Mouse (Mus musculus): ENCODE measurements at regions not wholly inside any gene's neighbourhood (a gene's known extent, or its start where the extent isn't known, plus 50 kb on each side); places are given as distances from the start of the nearest gene placed in this dataset.
A peak's percentile ranks its signal among the peaks of the same experiment; 100 is the strongest.
"Not testable (repeated sequence)": the region's sequence is repeated elsewhere in the genome, so short reads cannot be mapped to it uniquely, and the experiment has no call there.

- ATAC-seq (replicated peaks; ENCODE audit: low FRiP score), result no peak
- no peaks in the 10 kb centered on the region for H3K27me3 ChIP-seq
- H3K4me1 ChIP-seq, result no peaks in the 10 kb centered on the region
- H3K4me3 ChIP-seq (replicated peaks), result no peak overlapping the region
- no peaks in the 10 kb centered on the region for H3K9me3 ChIP-seq (replicated peaks)
- no peak overlapping the region for H3K9ac ChIP-seq
- H3K4me2 ChIP-seq, result no peak overlapping the region
- H3K36me3 ChIP-seq, result no peaks in the 10 kb centered on the region
- H3K27ac ChIP-seq, result no peak overlapping the region
- WGBS, result 53% methylated on average over 6 of the region's 6 CpGs
These were observed 436.9 kb upstream of the Ghitm start for GRCm38 (mm10) chr14:37571971-37572370.

- Histone ChIP-seq H3K27me3 (no peaks in the 10 kb centered on the region), H3K4me1 (no peaks in the 10 kb centered on the region), H3K4me3 (replicated peaks) (no peak overlapping the region), H3K36me3 (no peaks in the 10 kb centered on the region), H3K4me2 (no peak overlapping the region), H3K9me3 (replicated peaks) (no peaks in the 10 kb centered on the region), H3K9ac (no peak overlapping the region), H3K27ac (no peak overlapping the region)
- WGBS, result 80% methylated on average over 5 of the region's 5 CpGs
- no peak for ATAC-seq (replicated peaks; ENCODE audit: low FRiP score)
These were observed 423.2 kb upstream of the Ghitm start for GRCm38 (mm10) chr14:37558258-37558657.

- H3K27ac ChIP-seq, result no peak overlapping the region
- ATAC-seq (replicated peaks; ENCODE audit: low FRiP score), result no peak
- no peaks in the 10 kb centered on the region for H3K4me1 ChIP-seq
- H3K36me3 ChIP-seq, result no peaks in the 10 kb centered on the region
- no peak overlapping the region for H3K4me3 ChIP-seq (replicated peaks)
- H3K9me3 ChIP-seq (replicated peaks), result no peaks in the 10 kb centered on the region
- H3K27me3 ChIP-seq, result no peaks in the 10 kb centered on the region
- no peak overlapping the region for H3K4me2 ChIP-seq
- H3K9ac ChIP-seq, result no peak overlapping the region
These were observed 388.5 kb upstream of the Ghitm start for GRCm38 (mm10) chr14:37523616-37524015.

GRCm38 (mm10) chr14:37520631-37521030 lies 385.6 kb upstream of the Ghitm start:
- ATAC-seq (replicated peaks; ENCODE audit: low FRiP score); H3K9me3 ChIP-seq (replicated peaks): not testable (repeated sequence)

GRCm38 (mm10) chr14:37505314-37505713 lies 370.2 kb upstream of the Ghitm start:
- H3K9ac ChIP-seq, result no peak overlapping the region
- H3K4me1 ChIP-seq, result no peaks in the 10 kb centered on the region
- WGBS, result 70% methylated on average over 5 of the region's 5 CpGs
- no peak overlapping the region for H3K4me3 ChIP-seq (replicated peaks)
- no peaks in the 10 kb centered on the region for H3K36me3 ChIP-seq
- no peak overlapping the region for H3K27ac ChIP-seq
- H3K9me3 ChIP-seq (replicated peaks), result no peaks in the 10 kb centered on the region
- no peak for ATAC-seq (replicated peaks; ENCODE audit: low FRiP score)
- no peaks in the 10 kb centered on the region for H3K27me3 ChIP-seq
- H3K4me2 ChIP-seq, result no peak overlapping the region

More at GRCm38 (mm10) chr14:37520631-37521030, 385.6 kb upstream of the Ghitm start:
- not testable (repeated sequence) for H3K4me1 ChIP-seq; H3K9ac ChIP-seq; H3K4me2 ChIP-seq; H3K27me3 ChIP-seq; H3K36me3 ChIP-seq; H3K27ac ChIP-seq; H3K4me3 ChIP-seq (replicated peaks)
- WGBS, result 91% methylated on average over 3 of the region's 3 CpGs

- no peak overlapping the region for H3K27ac ChIP-seq
- no peak overlapping the region for H3K9ac ChIP-seq
- no peak overlapping the region for H3K4me2 ChIP-seq
- ATAC-seq (replicated peaks; ENCODE audit: low FRiP score), result no peak
- 71% methylated on average over 4 of the region's 4 CpGs for WGBS
- no peaks in the 10 kb centered on the region for H3K27me3 ChIP-seq
- no peaks in the 10 kb centered on the region for H3K36me3 ChIP-seq
- no peak overlapping the region for H3K4me3 ChIP-seq (replicated peaks)
- no peaks in the 10 kb centered on the region for H3K4me1 ChIP-seq
- H3K9me3 ChIP-seq (replicated peaks), result no peaks in the 10 kb centered on the region
These were observed 355.6 kb upstream of the Ghitm start for GRCm38 (mm10) chr14:37490711-37491110.

- Histone ChIP-seq H3K9me3 (replicated peaks) (no peaks in the 10 kb centered on the region), H3K36me3 (no peaks in the 10 kb centered on the region), H3K4me1 (no peaks in the 10 kb centered on the region), H3K4me3 (replicated peaks) (no peak overlapping the region), H3K9ac (no peak overlapping the region), H3K27ac (no peak overlapping the region), H3K4me2 (no peak overlapping the region), H3K27me3 (no peaks in the 10 kb centered on the region)
- ATAC-seq (replicated peaks; ENCODE audit: low FRiP score), result no peak
- 91% methylated on average over 8 of the region's 8 CpGs for WGBS
These were observed 350.2 kb upstream of the Ghitm start for GRCm38 (mm10) chr14:37485292-37485691.

- H3K4me1 ChIP-seq, result no peaks in the 10 kb centered on the region
- H3K27me3 ChIP-seq, result no peaks in the 10 kb centered on the region
- ATAC-seq (replicated peaks; ENCODE audit: low FRiP score), result no peak
- H3K9me3 ChIP-seq (replicated peaks), result no peaks in the 10 kb centered on the region
- no peak overlapping the region for H3K27ac ChIP-seq
- no peak overlapping the region for H3K4me2 ChIP-seq
- H3K36me3 ChIP-seq, result no peaks in the 10 kb centered on the region
- no peak overlapping the region for H3K4me3 ChIP-seq (replicated peaks)
- no peak overlapping the region for H3K9ac ChIP-seq
These were observed 342.5 kb upstream of the Ghitm start for GRCm38 (mm10) chr14:37477599-37477998.

GRCm38 (mm10) chr14:37468711-37469110 lies 333.6 kb upstream of the Ghitm start:
- no peak for ATAC-seq (replicated peaks; ENCODE audit: low FRiP score)
- H3K4me1 ChIP-seq, result no peaks in the 10 kb centered on the region
- WGBS, result 32% methylated on average over 2 of the region's 2 CpGs

DNA sequence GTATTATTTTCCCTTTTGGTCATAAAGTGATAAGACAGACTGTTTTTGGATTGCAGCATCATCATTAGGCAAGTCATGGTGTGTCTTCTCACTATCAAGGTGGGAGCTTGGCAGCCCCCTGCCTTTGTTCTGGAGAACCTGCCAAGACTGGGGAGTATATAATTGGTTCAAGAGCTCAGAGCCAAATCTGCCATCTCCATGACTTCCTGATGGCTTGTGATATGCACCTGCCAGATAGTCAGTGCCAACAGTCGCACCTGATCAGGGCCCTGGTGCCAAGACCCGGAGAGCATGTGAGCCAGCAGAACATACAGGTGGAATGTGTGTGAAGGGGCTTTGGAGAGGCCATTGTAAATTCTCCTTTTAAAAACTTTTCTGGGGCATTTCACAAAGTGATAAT lies 305.8 kb upstream of the Ghitm start:
- H3K27me3 ChIP-seq, result no peaks in the 10 kb centered on the region
- H3K36me3 ChIP-seq, result no peaks in the 10 kb centered on the region
- no peaks in the 10 kb centered on the region for H3K9me3 ChIP-seq (replicated peaks)
- no peak overlapping the region for H3K27ac ChIP-seq
- H3K4me1 ChIP-seq, result no peaks in the 10 kb centered on the region
- ATAC-seq (replicated peaks; ENCODE audit: low FRiP score), result no peak
- H3K4me2 ChIP-seq, result no peak overlapping the region
- H3K9ac ChIP-seq, result no peak overlapping the region
- H3K4me3 ChIP-seq (replicated peaks), result no peak overlapping the region
- 81% methylated on average over 2 of the region's 2 CpGs for WGBS

More at GRCm38 (mm10) chr14:37468711-37469110, 333.6 kb upstream of the Ghitm start:
- Histone ChIP-seq H3K4me2 (no peak overlapping the region), H3K27ac (no peak overlapping the region), H3K9me3 (replicated peaks) (no peaks in the 10 kb centered on the region), H3K36me3 (no peaks in the 10 kb centered on the region), H3K4me3 (replicated peaks) (no peak overlapping the region), H3K27me3 (no peaks in the 10 kb centered on the region), H3K9ac (no peak overlapping the region)

- Histone ChIP-seq H3K36me3 (no peaks in the 10 kb centered on the region), H3K4me1 (no peaks in the 10 kb centered on the region), H3K4me2 (no peak overlapping the region), H3K4me3 (replicated peaks) (no peak overlapping the region), H3K27me3 (no peaks in the 10 kb centered on the region; the same call in 1 of the 2 replicates), H3K9ac (no peak overlapping the region), H3K9me3 (replicated peaks) (no peaks in the 10 kb centered on the region), H3K27ac (no peak overlapping the region)
- ATAC-seq (replicated peaks; ENCODE audit: low FRiP score), result no peak
- 70% methylated on average over 1 of the region's 1 CpGs for WGBS
These were observed 295.6 kb upstream of the Ghitm start for GRCm38 (mm10) chr14:37430656-37431055.

GRCm38 (mm10) chr14:37425506-37425905 lies 290.4 kb upstream of the Ghitm start:
- Histone ChIP-seq H3K9me3 (replicated peaks) (no peaks in the 10 kb centered on the region), H3K27ac (no peak overlapping the region), H3K4me1 (no peaks in the 10 kb centered on the region), H3K27me3 (no peaks in the 10 kb centered on the region; the same call in 1 of the 2 replicates), H3K4me2 (no peak overlapping the region), H3K36me3 (no peaks in the 10 kb centered on the region), H3K4me3 (replicated peaks) (no peak overlapping the region), H3K9ac (no peak overlapping the region)
- ATAC-seq (replicated peaks; ENCODE audit: low FRiP score), result no peak

DNA sequence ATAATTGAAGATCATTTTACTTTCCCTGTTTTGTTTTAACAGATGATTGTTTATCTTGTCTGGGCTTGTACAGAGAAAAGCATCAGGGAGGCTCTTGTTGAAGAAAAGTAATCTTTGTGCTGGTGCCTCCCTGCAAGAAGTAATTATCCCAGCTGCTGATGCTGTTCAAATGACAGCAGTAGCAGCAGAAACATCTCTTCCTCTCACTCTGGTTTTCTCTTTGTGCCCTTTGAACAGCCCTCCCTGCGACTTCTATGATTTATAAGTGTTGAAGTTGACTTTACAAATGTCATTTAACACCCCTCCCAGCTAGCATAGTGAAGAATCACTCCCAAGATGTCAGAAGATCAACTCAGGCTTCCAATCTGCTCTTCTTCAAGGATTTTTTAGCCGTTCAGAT lies 286.5 kb upstream of the Ghitm start:
- Histone ChIP-seq H3K4me3 (replicated peaks) (no peak overlapping the region), H3K9ac (no peak overlapping the region), H3K9me3 (replicated peaks) (no peaks in the 10 kb centered on the region), H3K4me2 (no peak overlapping the region), H3K27ac (no peak overlapping the region), H3K27me3 (no peaks in the 10 kb centered on the region; the same call in 1 of the 2 replicates), H3K4me1 (no peaks in the 10 kb centered on the region), H3K36me3 (no peaks in the 10 kb centered on the region)
- WGBS, result 17% methylated on average over 2 of the region's 2 CpGs
- 0 out of 2 replicates have a peak, but pooled peaks have one; percentile 58 for ATAC-seq (replicated peaks; ENCODE audit: low FRiP score)
